Mouse (Mus musculus) spleen, adult 2 months (tissue): ENCODE measurements around the gene Smurf2.

Experiments used
- CTCF ChIP-seq: fragments of 200-500 bp; IDR thresholded peaks from 2 replicates; pipeline ENCODE4 v1.5.1; 2011; ENCODE audit warnings: mild to moderate bottlenecking, inconsistent platforms; ENCODE audit not compliant: insufficient read depth, insufficient read length, insufficient replicate concordance; ENCODE audit errors: extremely low read depth
- POLR2A ChIP-seq: fragments of 200-500 bp; IDR thresholded peaks from 2 replicates; pipeline ENCODE4 v1.6.1; 2011; ENCODE audit warnings: low read depth, low read length, inconsistent platforms

- no peak for TF ChIP-seq POLR2A
- no peak for TF ChIP-seq CTCF
These were observed 92.4 kb downstream of the Smurf2 start for GRCm38 (mm10) chr11:106828079-106828478.
